Mouse (Mus musculus) layer of hippocampus, postnatal 14 days (tissue): Measurements from ENCODE around the gene Bpifb2. TPM values are rescaled to one million over a fixed set of nuclear protein-coding genes. Genes with fewer than 3 reads are reported as not detected.
"Not testable (repeated sequence)": the region's sequence is repeated elsewhere in the genome, so short reads cannot be mapped to it uniquely, and the experiment has no call there.

Source experiments
- DNase-seq, 2 experiments: peaks; one replicate each; pipeline ENCODE4 v3.0.0; 2021 to 2022; ENCODE audit warnings: low spot score in 2 of 2, mixed read lengths in 1 of 2
- long read RNA-seq, 2 experiments: library from polyadenylated mRNA; stranded (forward); transcript quantifications; one replicate each; pipeline ENCODE4 v2.0.0; 2021
- total RNA-seq, 2 experiments: library from RNA; stranded (reverse); gene quantifications; 2 replicates each; pipeline ENCODE4 v1.2.3; 2021

Bpifb2 gene
- total RNA-seq = not detected
- long read RNA-seq, experiment 1 = 0 reads
- long read RNA-seq, experiment 2 = 0 reads

GRCm38 (mm10) chr2:153874745-153875144 is at the start of gene Bpifb2:
Gene Bpifb2, plus strand, starts transcription at chr2:153875045.
- no peak for DNase-seq

DNA sequence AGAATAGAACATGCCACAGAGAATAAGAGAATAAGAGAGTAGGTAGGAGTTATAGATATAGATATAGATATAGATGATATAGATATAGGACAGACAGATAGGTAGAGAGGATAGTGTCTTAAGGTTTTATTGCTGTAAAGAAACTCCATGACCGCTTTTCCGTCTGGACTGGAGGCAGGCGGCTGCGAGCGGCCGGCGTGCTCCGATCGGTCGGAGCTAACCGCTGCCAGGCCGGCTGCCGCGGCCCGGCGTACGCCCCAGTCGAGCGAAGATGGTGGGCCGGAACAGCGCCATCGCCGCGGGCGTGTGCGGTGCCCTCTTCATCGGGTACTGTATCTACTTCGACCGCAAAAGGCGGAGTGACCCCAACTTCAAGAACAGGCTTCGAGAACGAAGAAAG is 48.9 kb upstream of the Bpifb2 start:
- DNase-seq = not testable (repeated sequence)

DNA sequence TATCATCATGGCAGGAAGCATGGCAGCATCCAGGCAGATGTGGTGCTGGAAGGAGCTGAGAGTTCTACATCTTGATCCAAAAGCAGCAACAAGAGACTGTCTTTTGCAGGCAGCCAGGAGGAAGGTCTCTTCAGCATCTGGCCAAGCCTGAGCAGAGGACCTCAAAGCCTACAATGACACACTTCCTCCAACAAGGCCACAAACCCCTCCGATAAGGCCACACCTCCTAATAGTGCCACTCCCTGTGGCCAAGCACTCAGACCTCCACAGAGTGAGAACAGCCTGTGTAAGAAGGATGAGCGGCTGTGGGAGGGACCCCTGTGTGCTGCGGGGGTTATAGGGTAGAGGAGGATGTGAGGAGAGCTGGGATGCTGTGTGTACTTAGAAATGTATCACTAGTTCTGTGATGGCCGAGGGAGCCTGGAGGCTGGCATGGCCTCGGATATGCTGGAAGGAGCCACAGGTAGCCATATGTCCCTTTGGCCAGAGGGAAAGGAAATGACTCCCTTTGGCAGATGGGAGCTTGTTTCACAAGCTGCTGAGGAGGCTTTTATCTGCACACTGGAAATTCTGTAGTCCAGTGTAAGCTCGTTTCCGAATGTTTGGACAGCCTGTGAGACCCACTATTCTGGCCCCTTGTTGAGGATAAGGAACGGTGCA is 47.5 kb upstream of the Bpifb2 start:
- no peak for DNase-seq

- DNase-seq = no peak
Measured at GRCm38 (mm10) chr2:153828704-153829103, 46.1 kb upstream of the Bpifb2 start.

GRCm38 (mm10) chr2:153833291-153833690 is 41.6 kb upstream of the Bpifb2 start:
- DNase-seq = no peak

DNA sequence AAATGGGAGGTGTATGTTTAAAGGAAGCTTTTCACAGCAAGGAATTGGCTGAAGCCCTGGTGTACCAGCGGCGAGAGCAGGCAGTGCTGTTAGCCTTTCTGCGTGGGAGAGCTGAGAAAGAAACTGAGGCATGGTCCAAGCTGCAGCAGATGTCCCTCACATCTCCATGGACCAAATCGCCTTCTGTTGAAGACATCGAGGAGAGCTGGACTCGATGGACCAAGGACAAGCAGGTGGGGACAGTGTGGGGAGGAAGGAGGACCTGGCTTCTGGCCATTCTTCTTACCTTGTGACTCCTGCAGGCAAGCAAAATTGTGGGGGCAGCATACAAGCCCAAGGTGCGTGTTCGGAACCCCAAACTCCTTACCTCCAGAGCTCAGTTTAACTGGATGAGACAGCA is 32.0 kb upstream of the Bpifb2 start:
- no peak for DNase-seq

- DNase-seq = no peak
Measured at GRCm38 (mm10) chr2:153848389-153848788, 26.5 kb upstream of the Bpifb2 start.

GRCm38 (mm10) chr2:153850351-153851029 is 24.4 kb upstream of the Bpifb2 start:
- peak in 1 of 2 experiments; percentile 41 for DNase-seq

DNA sequence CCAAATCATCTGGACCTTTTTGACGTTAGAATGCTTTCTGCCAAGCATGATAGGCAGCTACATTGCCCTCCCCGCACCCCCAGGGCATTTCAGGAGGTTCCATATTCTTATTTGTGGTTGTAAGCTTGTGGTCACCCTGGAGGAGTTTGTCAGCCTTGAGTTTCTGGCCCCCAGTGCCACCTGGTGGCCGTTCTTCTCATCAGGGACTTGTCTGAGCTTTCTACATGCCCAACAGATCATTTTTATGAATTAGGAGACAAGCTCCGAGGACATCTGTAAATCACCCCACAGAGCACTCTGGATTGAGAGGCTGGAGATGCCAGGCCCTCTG is 23.9 kb upstream of the Bpifb2 start:
- DNase-seq = peak; percentile 47 to 72

DNA sequence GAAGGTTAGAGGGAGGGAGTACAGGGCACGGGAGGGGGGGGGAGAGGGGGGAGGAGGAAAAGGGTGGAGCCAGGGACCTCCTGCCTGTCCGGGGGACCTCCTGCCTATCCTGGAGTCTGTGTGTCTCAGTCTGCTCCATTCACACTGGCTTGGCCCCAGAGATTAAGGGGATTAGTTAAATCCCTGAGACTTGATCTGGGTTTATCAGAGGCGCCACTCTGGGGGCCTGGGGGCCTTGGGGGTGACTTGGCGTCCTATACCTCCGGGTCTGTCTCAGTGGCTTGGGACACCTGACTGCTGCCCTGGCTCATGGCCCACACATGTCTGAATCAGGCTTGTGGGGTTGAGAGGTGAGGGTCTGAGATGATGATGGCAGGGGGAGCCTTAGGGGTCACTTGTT is 21.3 kb upstream of the Bpifb2 start:
- DNase-seq = no peak

DNA sequence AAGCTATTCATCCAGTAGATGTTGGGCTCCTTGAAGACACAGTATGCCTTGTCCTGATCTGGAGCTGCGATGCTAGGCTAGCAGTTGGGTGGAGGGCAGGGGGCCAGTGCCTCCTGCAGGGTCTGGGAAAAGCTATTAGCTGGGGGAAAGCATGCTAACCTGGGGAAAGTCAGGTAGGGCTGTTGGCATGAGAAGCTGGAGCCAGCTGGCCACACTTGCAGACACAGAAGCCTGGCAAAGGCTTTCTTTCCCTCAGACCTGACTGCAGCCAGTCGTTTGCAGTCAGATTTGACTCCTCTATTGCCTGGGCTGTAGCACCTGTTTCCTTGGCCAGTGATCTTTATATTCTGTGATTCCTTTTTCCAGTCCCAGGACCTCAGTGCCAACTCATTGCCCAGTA is 15.3 kb upstream of the Bpifb2 start:
- DNase-seq = no peak

DNA sequence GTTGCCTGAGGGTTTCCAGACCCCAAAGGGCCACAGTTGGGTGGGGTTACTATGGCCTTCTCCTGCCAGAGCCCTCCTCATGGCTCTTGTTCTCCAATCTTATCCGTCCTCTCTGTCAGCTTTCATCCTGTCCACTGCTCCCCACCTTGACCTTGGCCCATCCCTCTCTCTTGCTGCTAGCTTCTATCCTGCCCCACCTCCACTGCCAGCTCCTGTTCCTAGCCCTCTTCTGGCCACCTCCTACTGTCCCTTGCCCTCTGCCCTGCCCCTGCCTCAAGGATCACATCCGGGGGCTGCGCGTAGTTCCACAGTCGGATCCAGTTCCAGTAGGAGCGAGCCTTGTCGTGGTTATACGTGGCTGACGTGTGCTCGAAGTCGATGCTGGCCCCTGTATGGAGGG is 14.5 kb upstream of the Bpifb2 start:
- no peak for DNase-seq

- no peak for DNase-seq
Measured at GRCm38 (mm10) chr2:153860715-153861114, 14.1 kb upstream of the Bpifb2 start.

- no peak for DNase-seq
Measured at GRCm38 (mm10) chr2:153861960-153862359, 12.9 kb upstream of the Bpifb2 start.

GRCm38 (mm10) chr2:153870984-153871383 is 3.9 kb upstream of the Bpifb2 start, which contains the start of gene Sun5:
Gene Sun5, minus strand, starts transcription at chr2:153871084.
- DNase-seq = no peak

DNA sequence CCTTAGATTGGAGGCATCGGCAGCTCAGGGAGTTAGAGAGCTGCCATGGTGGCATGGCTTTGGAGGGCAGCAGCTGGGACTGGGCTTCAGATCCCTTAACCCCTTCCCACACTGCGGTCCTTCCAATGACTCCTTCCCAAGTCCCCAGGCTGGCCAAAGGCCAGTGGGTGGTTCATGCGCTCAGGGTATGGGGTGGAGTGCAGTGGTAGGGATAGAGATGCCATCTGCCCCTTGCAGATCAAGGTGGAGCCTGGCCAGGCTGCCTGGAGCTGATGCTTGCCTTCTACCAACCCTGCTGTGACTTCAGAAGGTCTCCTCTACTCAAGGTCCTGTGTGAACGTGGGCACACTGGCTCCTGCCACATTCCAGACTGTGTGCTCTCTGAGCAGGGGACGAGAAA is 24.3 kb downstream of the Bpifb2 start:
- no peak for DNase-seq

GRCm38 (mm10) chr2:153900088-153900487 is 25.2 kb downstream of the Bpifb2 start, which contains the start of gene Bpifb6:
Gene Bpifb6, plus strand, starts transcription at chr2:153900388.
- DNase-seq = no peak

- DNase-seq = no peak
Measured at GRCm38 (mm10) chr2:153902726-153903125, 27.9 kb downstream of the Bpifb2 start.

DNA sequence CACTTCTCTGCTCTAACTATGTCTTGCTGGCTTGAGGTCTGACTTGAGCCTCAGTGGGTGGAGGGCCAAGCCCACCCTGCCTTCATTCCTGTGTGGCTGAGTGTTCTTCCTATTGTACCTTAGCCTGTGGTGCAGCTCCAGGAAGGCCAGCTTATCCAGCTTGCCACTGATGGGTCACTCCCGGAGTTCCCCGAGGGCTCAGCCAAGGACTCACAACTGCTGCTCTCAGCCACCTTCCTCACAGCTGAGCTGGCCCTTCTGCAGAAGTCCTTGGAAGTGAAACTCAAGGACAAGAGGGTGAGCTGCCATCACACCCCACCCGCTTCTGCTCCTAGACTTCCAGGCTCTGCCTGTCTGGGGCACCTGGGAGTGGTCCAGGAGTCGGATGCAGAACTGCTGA is 31.8 kb downstream of the Bpifb2 start:
- DNase-seq = no peak

- DNase-seq = peak; percentile 16 to 24
Measured at GRCm38 (mm10) chr2:153914151-153914550, 39.3 kb downstream of the Bpifb2 start.

DNA sequence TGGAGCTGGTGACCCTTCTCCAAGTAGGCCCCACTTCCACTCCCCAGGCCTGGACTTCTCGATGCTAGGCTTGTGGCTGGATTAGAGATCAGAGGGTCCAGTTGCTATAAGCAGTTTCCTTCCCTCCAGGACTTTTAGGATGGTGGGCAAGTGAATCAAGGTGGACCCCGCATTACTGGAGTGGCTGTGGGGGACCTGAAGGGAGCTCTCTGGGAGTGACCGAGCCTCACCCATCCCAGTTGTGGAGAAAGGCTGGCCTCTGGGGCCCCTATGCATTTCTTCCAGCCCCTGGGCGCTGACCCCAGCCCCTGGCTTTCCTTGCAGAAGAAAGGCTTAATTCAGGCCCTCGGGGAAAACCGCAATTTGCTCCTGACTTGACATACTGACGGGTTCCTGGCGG is 43.1 kb downstream of the Bpifb2 start, which contains the start of gene Bpifb3:
Bpifb3 (plus strand) TSS at position 301 of the 400 bp plus-strand sequence.
- DNase-seq = no peak

DNA sequence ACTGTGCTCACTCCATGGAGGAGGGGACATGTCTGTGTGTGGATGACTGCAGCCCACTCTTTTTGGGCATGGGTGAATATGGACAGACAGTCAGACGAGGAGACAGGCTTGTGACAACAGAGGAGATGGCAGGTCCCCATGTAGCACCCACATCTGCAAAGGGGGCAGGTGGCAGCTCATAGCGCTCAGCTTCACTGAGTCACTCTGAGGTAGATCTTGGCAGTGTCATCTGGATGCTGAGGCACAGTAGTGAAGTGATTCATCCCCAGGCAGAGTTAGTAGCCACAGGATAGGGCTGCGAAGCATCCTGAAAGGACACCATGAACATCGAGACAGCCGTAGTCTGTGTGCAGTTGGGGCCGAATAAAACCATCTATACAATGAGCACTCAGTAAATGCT is 46.4 kb downstream of the Bpifb2 start:
- no peak for DNase-seq
